Mouse (Mus musculus) fat pad, adult 2 months (tissue): ENCODE results near the gene Gm42688.

ENCODE experiments used
- DNase-seq: peaks from one replicate; pipeline ENCODE4 v3.0.0-alpha.2; 2011; ENCODE audit warnings: low read depth, low spot score; ENCODE audit errors: extremely low read depth

The Gm42688 gene

DNA sequence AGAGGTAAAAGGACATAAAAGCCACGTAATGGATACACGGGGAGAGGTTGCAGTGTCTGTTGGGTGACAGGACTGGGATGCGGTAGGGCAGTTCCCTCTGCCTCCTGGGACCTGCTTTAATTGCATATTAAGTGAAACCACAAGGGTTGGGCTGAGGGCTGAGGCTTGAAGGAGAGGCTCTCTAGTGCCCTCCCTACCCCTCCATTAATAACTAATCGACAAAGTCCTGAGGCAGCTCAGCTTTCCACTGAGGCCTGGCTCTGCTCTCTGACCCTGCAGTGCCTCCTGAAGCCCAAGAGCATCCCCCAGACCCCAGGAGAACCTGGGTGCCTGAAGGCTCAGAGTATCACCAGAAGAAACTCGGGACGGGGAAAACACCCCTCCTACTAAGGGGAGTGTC lies 16.9 kb upstream of the Gm42688 start:
- DNase-seq, result no peak

DNA sequence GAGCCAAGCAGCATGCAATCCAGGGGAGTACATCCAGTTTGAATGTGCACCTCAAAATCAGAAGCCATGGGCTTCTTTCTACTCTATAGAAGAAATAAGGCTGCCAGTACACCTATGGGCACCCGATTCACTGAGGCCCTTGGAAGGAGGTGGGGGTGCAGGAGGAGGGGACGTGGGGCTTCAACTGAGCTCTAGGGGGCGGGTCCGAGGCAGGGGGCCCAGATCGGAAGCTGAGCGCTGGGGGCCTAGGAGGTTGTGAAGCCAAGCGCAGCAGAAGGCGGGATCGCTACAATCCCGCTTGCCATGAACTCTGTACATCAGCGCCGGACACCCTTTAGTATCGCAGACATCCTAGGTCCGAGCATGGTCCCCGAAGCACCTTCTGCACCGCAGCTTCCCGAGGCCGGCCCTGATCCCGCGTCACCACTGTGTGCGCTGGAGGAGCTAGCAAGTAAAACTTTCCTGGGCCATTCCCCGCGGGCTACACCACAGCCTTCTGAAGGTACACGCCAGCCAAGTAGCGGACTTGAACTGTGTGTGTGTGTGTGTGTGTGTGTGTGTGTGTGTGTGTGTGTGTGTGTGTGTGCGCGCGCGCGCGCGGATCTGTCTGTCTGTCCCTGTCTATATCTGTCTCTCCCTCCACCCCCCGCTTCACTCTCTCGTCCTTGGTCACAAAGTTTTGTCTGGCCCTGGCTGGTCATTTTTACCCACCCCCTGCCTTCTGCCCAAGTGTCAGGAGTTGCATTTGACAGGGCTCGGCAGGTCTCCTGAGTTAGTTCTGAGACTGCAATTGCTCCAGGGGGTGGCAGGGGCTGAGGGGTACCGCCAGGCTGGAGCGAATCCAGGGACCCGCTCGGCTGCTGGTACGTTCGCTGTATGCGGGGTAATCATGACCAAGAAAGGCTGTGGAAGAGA lies 15.0 kb upstream of the Gm42688 start, which contains the start of gene Lbx2:
Gene Lbx2, plus strand, starts transcription at position 247 of the 915 bp plus-strand sequence.
- no peak for DNase-seq

DNA sequence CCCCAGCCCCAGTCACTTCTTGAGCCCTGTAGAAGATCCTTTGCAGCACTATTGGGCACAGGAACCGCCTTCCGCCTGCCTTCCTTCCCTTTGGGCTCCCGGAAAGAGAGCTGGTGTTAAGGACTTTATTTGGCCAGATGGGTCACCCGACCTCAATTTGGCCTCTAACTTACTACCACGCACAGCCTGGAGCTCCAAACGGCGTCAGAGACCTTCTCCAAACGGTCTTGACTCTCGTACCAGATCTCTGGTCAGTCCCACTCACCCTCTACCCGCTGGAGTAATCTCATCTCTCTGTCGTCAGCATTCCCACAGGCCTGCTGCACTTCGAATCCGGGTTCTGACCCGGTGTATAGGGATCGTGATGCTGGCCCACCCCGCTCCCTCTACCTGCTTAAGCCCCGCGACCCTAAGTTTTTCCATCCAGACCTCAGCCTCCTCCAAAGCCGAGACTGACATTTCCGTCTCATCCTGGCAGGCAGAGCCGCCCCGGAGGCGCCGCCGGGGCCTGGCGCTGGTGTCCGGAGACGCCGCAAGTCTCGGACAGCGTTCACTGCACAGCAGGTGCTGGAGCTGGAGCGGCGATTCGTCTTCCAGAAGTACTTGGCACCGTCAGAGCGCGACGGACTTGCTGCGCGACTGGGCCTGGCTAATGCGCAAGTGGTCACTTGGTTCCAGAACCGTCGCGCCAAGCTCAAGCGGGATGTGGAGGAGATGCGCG lies 14.1 kb upstream of the Gm42688 start:
- DNase-seq, result no peak

DNA sequence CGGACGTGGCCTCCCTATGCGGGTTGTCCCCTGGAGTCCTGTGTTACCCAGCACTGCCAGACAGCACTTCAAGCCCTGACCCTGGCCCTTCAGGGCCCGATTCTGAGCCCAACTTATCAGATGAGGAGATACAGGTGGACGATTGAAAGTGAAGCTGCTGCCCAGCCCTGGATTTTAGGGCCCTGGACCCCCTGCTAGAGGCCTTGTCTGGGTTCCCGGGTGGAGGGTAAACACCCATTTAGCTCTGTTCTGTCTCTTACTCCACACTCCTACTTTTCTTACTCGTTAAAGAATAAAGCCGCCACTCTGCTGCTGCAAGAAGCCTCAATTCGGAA lies 13.5 kb upstream of the Gm42688 start:
- DNase-seq, result no peak

DNA sequence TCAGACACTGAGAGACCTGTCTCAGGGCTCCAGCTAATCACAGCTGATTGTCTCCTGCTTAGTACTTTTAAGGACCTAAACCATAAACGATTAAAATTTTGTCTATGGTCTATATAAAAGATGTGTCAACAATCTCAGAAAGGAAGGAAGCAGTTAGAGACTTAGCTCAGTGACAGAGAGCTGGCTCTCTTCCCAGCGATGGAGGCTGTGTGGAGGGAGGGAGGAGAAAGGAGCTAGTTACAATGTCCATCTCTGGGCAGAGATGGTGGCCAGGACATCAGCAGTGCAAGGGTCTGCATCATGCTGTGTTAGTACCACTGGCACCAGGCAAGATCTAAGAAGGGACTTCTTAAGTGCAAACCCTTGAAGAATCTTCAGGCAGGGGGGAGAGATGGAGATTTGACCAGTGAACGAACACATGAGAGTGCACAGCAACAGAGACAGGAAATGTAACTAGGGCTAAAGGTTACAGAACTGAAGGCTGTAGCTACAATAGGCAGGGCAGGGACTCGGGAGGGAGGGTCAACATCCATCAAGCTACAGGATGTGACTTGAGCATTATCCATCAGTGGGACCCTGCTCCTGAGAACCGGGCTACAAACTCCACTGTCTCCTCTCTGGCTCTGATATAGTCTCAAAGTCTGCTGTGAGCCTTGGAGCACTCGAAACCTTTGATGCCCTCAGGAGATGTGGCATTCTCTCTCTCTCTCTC lies 8.8 kb upstream of the Gm42688 start:
- no peak for DNase-seq

DNA sequence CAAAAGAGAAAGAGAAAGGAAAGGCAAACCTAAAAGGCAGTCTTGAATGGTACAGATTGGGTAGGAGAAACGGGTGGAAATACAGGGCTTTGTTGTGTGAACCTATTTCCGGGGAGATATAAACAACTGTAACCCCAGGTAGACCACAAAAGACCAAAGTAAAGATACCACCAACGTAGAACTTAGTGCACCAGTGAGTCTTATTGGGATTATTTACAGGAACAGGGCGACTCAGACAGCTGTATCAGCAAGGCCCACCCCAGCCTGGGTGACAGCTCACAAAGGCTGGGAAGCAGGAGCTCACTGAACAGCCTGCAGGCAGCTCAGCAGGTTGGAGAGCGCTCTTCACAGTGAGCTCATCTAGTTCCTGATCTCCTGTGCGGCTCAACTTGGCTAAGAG lies 5.4 kb upstream of the Gm42688 start:
- DNase-seq, result no peak

DNA sequence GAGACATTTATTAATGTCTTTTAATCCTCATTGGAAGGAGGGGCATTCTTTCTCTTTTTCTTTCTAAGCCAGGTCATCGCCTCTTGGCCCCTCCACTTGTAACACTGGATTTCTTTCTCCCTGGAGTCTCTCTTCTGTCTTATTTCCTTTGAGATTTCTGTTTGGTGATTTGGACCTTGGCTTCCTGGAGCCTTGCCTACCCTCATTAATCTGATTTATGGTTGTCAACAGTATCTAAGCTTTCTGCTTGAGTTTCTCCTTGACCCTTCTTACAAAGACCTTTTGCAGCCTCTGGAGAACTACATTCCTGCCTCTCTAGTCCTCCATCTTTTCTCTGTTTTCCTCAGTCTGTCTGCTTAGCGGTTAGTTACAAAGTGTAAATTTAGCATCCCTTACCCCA lies 3.0 kb upstream of the Gm42688 start:
- no peak for DNase-seq

DNA sequence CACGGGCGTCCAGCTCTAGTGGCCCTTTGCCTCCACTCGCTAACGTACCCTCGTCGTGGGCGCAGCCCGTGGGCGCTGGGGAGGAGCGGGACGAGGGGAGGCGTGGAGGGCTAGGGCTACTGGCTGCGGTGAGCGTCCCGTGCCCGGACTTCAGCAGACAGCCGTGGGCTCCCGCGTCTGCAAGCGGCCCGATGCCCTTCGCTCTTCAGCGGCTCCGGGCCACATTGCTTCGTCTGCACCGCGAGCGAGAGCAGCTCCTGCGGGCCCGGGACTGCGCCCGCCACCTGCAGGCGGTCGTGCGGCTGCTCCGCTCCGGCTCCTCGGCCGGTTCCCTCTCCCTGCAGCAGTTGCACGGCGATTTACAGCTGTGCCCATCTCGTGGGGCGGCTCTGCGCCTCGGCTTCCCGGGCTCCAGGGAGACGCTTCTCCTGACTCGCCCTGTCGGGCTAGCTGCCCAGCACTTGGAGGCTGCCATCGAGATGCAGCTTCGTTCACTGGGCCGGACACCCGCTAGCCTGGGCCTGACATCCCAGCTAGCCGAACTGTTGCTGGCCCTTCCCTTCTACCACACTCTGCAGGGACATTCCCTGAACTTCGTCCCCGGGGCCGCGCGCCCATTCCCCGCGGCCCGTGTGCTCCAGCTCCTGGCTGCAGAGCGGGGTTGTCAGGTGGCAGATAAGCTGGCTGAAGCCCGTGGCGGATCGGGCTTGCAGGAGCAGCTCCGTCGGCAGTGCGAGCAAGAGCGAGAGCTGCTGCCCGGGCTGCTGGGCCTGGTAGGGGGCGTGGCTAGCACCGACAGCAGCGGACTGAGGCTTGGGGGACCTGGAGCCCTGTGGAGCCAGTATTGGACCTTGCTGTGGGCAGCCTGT lies 505 bp downstream of the Gm42688 start:
- no peak for DNase-seq

DNA sequence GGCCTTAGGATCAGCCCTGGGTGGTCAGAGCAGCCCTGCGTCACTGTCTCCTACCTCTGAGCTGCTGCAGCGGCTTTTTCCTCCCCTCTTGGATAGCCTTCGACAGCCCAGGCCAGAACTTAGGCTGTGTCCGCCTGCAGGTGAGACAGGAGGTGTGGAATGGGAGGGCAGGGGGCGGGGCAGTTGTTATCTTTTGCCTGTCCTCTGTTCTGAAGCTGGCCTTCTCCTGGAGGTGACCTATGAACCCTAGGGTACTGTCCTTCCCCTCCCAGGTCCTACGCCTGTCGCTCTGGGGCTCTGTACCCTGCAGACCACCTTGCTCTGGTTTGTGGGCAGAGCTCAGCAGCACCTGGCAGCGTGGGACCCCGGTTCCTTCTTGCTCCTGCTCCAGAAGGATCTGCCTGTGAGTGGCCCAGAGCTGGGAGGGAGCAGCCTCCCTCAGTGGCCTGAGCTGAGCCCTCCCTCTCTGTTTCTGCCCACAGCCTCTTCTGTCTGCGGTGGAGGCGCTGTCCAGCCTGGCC lies 1.8 kb downstream of the Gm42688 start:
- no peak for DNase-seq

DNA sequence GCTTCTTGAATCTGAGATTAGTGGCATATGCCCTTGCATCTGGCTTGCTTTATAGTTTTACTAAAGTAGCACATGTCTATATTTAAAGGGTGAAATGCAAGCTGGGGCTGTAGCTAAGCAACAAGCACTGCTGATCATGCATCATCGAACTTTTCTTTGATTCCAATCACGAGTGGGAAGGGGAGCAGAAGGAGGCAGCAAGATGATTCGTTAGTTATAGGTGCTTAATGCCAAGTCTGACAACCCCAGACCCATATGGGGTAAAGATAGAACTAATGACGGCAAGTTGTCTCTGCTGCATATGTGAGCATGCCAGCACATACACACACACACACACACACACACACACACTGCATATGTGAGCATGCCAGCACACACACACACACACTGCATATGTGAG lies 2.7 kb downstream of the Gm42688 start:
- no peak for DNase-seq

DNA sequence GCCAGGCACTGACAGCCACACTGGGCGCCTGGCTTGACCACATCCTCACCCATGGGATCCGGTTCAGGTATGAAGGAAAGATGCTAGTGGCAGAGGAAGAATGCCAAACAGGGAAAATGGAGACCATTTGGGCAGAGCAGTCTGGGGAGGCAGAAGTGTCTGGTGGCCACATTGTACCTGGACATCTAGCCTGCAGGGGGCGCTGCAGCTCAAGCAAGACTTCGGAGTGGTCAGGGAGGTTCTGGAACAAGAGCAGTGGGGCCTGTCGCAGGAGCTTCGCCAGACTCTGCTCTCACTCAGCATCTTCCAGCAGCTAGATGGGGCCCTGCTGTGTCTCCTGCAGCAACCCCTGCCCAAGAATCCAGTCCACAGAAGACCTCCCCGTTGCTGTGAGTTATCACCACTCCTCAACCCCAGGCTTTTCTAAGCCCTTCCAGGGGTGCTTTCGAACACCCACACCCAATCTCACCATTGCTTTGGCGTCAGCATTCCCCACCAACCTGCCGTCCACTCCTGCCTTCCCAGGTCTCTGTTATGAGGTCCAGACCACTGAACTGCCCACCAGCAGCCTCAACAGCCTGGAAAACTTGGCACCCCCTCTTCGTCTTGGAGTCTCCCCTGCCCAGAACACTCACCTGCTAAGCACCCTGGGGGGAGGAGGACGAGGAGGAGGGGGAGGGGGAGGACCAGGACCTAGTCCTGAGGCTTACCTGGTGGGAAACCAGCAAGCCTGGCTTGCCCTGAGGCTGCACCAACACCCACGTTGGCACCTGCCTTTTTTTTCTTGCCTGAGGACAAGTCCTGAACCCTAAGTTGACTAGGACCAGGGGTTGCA lies 6.4 kb downstream of the Gm42688 start:
- no peak for DNase-seq

DNA sequence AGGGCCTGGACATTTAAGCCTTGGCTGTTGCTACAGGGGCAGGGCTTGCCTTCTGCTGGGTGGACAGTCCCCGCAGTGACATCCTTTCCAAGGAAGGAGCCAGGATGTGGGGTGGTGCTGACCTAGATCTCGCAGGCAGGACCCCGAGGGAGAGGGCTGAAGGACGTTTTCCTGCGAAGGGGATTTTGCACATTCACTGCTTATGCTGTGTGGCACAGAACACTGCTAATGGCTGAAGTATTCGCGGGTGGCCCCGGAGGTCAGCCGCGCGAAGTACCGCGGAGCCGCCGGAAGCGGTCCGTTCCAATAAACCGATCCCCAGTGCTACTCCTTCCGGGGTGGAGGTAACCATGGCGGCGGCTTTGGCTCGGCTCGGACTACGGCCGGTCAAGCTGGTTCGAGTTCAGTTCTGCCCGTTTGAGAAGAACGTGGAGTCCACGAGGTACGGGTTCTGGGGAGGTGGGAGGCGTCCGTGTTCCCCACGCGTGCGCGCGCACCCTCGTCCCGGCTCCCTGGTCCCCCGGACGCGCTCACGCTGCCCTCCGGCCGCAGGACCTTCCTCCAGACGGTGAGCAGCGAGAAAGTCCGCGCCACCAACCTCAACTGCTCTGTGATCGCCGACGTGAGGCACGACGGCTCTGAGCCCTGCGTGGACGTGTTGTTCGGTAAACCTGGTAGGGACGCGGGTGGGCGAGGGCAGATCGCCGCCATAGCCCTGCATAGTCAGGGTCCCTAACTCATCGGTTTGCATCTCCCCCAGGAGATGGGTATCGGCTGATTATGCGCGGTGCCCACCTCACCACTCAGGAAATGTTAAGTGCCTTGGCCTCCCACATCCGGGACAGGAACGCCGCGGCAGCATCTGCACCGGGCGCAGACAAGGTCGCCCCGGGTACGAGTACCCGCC lies 7.6 kb downstream of the Gm42688 start, which contains the start of gene Mrpl53:
Gene Mrpl53, plus strand, starts transcription at position 279 of the 907 bp plus-strand sequence.
- DNase-seq, result no peak

DNA sequence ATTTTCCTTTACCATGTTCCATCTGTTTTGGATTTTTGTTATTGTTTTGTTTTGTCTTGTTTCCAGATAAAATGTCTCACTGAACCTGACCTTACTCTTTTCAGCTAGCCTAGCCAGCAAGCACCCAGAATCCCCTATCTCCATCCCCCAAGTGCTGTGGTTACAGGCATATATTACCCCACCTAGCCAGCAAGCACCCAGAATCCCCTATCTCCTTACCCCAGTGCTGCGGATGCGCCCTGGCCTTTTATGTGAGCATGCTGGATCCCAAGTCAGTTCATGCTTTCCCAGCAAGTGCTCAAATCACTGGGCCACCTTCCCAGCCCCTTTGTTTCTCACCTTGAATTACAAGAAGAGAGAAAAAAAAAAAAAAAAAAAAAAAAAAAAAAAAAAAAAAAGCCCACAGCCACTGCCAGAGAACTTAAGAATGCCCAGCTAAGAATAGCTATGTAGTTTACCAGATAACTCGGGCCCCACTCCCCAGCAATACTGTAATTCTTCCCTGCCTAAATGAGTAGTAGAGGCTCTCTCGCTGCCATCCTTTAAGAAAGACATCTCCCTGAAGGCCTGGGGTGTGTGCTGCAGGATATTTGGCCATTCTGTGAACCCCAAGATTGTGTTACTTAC lies 10.2 kb downstream of the Gm42688 start:
- no peak for DNase-seq

DNA sequence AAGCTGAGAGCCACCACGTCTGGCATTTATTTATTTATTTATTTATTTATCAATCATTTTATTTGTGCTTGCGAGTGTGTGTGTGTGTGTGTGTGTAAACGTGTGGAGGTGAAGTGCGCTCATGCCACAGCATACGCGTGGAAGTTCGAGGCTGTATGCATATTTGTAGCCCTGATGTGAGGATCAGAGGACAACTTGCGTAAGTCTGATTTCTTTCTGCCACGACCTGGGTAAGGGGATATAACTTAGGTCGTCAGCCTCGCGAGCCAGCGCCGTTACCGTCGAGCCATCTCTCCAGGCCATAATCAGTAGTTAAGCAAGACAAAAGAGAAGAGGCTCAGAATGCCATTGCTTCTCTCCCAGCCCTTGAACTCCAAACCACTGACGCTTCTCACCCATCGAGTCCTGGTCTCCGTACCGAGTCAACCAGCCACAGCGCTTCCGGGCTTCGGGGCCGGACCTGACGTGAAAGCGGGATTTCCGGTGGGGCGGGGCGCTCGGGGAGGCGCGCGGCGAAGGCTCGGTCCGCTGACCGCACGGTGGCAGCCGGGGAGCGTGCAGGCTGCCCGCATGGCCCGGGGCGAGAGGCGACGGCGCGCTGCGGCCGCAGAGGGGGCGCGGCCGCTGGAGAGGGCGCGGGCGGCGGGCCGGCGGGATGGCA lies 13.7 kb downstream of the Gm42688 start, which contains the start of gene Mogs:
Gene Mogs, plus strand, starts transcription at position 486 of the 661 bp plus-strand sequence.
- no peak for DNase-seq

DNA sequence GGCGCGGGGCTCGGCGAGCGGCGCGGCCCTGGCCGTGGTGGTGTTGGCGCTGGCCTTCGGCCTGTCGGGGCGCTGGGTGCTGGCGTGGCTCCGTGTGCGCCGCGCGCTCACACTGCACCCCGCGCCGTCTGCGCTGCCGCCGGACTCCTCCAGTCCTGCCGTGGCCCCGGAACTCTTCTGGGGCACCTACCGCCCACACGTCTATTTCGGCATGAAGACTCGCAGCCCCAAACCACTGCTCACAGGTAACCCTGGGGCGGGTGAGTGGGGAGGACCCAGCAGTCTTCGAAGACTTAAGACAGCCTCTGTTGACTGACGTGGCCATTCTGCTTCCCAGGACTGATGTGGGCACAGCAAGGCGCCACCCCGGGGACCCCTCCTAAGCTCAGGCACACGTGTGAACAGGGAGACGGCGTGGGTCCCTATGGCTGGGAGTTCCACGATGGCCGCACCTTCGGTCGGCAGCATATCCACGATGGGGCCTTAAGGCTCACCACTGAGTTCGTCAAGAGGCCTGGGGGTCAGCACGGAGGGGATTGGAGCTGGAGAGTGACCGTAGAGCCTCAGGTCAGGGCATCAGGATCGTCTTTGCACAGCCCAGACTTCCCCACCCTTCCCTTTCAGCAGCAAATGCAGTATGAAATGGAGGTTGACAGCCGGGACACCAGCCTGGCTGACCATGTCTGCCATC lies 14.4 kb downstream of the Gm42688 start:
- DNase-seq, result no peak

DNA sequence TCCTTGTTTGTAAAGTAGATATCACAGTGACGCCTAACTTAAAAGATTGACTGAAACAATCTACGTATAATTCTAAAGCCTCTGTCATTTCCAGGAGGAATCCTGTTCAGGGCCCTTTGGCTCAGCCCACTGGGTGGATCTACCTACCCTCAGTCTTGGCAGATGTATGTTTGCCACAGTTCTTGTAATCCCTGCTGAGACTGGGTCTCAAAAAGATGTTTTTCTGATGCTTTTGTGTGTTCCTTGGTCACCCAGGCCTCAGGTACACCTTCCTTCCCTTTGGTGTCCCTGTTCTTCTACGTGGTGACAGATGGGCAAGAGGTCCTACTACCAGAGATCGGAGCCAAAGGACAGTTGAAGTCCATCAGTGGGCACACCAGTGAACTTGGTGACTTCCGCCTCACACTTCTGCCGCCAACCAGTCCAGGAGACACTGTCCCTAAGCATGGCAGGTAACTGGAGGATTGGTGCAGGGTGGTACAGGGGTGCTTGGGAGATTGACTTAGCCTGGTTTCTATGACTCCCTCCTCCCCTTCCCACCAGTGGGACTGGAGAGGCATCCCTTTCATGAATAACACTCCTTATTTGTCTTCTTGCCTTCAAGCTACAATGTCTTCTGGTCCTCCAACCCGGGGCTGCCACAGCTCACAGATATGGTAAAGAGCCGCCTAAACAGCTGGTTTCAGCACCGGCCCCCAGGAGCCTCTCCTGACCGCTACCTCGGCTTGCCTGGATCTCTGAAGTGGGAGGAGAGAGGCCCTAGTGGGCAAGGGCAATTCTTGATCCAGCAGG lies 15.2 kb downstream of the Gm42688 start:
- DNase-seq, result no peak
